Mouse (Mus musculus) erythroblast, embryonic 14.5 days (primary cell): ENCODE data around the gene Rbfox3. TPM values are rescaled to one million over a fixed set of nuclear protein-coding genes. Genes with fewer than 3 reads are reported as not detected.

Source experiments
- H3K27me3 ChIP-seq: 2 replicates; pipeline ENCODE4 v1.6.1; 2012; ENCODE audit warnings: inconsistent platforms; ENCODE audit not compliant: control insufficient read depth
- H3K36me3 ChIP-seq: 2 replicates; pipeline ENCODE4 v1.6.1; 2012; ENCODE audit warnings: mild to moderate bottlenecking, inconsistent platforms; ENCODE audit not compliant: control insufficient read depth
- H3K4me1 ChIP-seq: 2 replicates; pipeline ENCODE4 v1.6.1; 2012; ENCODE audit warnings: inconsistent platforms; ENCODE audit not compliant: control insufficient read depth
- H3K4me3 ChIP-seq: replicated peaks from 2 replicates; pipeline ENCODE3; 2012; ENCODE audit warnings: moderate library complexity, mild to moderate bottlenecking, inconsistent platforms
- H3K9me3 ChIP-seq: 2 replicates; pipeline ENCODE4 v1.6.1; 2012; ENCODE audit warnings: low read length, inconsistent platforms, mixed read lengths; ENCODE audit not compliant: control insufficient read depth
- GATA1 ChIP-seq: IDR thresholded peaks from 2 replicates; pipeline ENCODE4 v1.6.1; 2012; ENCODE audit warnings: low read length, inconsistent platforms, mixed read lengths
- TAL1 ChIP-seq: IDR thresholded peaks from 3 replicates; pipeline ENCODE4 v1.6.1; 2012; ENCODE audit warnings: low read length, inconsistent platforms, mixed read lengths
- polyA plus RNA-seq: library from polyadenylated mRNA; stranded (reverse); fragments of >175 nt; gene quantifications from 2 replicates; pipeline ENCODE4 v1.2.3, GENCODE M21; 2012

The Rbfox3 gene
- polyA plus RNA-seq, 1 experiment = 0.02 TPM

DNA sequence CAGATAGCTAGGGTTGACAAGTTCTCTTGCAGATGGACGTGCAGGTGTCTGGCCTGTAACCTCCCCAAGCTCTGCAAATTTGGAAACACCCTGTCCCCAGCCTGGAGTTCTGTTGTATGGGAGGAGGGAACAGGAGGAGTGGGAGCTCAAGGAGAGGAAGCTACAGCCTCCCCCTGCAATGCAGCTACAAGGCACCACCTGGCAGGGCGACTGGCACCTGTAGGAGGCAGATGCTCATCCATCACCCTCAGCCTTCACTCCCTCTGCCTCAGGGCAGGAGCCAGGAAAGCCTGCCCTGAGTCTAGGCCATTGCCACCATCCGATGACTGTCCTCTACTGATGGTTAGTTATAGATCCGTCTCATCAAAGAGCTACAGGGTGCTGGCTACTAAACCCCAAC lies 226.7 kb downstream of the Rbfox3 start:
- no peaks in the 10 kb centered on the region for H3K9me3 ChIP-seq
- no peaks in the 10 kb centered on the region for H3K4me1 ChIP-seq
- H3K27me3 ChIP-seq = no peaks in the 10 kb centered on the region; the same call in 1 of the 2 replicates
- no peaks in the 10 kb centered on the region for H3K36me3 ChIP-seq
- no peak overlapping the region for H3K4me3 ChIP-seq
- TF ChIP-seq GATA1 (no peak), TAL1 (no peak)

DNA sequence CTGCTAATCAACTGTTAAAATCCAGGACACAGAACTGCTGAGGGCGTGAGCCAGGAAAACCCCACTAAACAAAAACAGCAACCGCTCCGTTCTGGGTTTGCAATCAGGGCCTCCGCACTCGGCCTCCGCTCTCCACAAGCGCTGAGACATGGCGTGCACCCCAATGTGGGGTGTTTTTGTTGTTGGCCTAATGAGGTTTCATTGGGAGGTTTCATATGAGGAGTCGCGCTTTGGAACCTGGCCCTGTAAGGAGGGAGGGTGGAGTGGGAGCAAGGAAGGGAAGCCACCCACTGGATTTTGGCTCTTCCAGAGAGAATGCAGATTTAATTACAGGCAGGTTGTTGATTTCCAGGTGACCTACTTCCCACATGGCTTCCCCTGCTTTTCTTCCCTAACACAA lies 230.7 kb downstream of the Rbfox3 start:
- H3K4me3 ChIP-seq = no peak overlapping the region
- H3K36me3 ChIP-seq = no peaks in the 10 kb centered on the region
- no peaks in the 10 kb centered on the region for H3K9me3 ChIP-seq
- H3K4me1 ChIP-seq = no peaks in the 10 kb centered on the region
- TF ChIP-seq TAL1 (no peak), GATA1 (no peak)
- peaks cover 3% of the 10 kb centered on the region; the same call in 1 of the 2 replicates for H3K27me3 ChIP-seq

DNA sequence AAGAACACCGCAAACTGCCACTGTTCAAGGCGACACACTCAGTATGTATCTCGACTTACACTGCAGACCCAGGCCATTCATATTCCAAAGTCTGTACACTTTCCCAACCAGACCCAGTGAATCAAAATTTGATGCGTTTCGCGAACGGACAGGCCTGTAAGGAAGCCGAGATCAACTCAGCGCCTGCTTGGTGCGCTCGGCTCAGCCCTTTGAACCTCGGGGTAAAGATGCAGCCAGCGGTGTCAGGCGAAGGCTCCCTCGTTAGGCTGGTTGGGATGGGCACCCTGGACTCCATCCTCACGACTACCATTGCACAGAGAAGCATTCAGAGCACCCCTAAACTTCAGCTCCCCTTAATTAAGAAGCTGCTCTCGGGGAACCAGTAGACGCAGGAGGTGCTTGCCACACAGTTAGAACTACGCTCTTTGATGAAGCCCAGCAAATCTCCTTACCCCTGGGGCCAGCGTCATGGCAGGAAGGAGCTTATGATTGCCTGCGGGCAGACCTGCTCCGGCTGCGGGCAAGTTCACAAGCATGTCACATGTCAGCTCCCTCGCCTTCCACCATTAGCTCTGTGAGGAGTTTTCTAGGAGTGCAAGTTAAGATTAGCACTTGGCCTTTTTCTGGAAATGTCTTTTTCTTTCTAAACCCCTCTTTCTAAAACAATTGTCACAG lies 231.5 kb downstream of the Rbfox3 start:
- H3K9me3 ChIP-seq = no peaks in the 10 kb centered on the region
- H3K4me1 ChIP-seq = no peaks in the 10 kb centered on the region
- TF ChIP-seq TAL1 (no peak), GATA1 (no peak)
- H3K4me3 ChIP-seq = no peak overlapping the region
- no peaks in the 10 kb centered on the region for H3K36me3 ChIP-seq
- H3K27me3 ChIP-seq = peaks cover 3% of the 10 kb centered on the region; the same call in 1 of the 2 replicates

DNA sequence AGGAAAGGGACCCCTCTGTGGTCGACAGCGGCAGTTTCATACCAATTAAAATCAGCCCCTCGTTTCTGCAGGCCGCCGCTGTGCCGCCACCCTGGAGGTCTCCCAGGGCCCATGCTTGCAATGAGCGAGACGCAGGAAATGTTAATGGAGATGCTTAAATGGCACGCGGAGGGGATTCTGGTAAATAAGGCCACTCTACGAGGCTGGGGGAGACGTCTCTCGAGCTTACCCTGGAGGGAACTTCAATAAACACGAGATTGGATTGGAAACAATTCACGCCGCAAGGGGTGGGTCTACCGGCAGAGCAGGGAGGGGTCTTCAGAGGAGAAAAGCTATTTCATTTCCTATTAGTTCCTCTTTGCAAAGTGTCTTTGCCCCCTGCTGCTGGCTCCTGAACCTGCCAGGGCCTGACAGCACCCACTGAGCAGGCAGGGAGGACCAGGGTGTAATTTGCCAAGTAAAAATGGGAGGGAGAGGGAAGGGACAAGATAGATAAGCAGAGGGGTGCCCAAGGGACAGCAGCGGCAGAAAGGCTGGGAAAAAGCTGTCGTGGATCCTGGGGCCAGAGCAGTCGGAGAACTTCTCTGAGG lies 232.8 kb downstream of the Rbfox3 start:
- Histone ChIP-seq H3K4me3 (no peak overlapping the region), H3K4me1 (no peaks in the 10 kb centered on the region), H3K9me3 (no peaks in the 10 kb centered on the region), H3K36me3 (no peaks in the 10 kb centered on the region), H3K27me3 (peaks cover 3% of the 10 kb centered on the region; the same call in 1 of the 2 replicates)
- TF ChIP-seq TAL1 (no peak), GATA1 (no peak)

DNA sequence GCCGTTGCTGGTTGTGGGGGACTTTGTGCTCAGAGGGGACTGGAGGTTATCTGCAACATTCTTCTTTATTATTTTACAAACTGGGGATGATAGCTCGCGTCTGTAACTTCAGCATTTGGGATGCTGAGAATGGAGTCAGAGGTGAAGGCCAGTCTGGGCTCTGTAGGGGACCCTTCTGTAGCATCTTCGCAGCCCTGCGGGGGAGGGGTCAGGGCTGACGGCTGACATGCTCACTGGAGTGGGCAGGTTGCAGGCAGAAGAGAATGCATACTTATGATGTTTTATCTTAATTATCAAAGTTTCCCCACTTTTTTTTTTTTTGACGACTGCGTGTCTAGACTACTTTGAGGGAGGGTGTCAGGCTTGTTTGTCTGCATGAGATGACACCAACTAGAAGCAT lies 234.1 kb downstream of the Rbfox3 start:
- Histone ChIP-seq H3K27me3 (peaks cover 3% of the 10 kb centered on the region; the same call in 1 of the 2 replicates), H3K36me3 (no peaks in the 10 kb centered on the region), H3K4me1 (no peaks in the 10 kb centered on the region), H3K9me3 (no peaks in the 10 kb centered on the region), H3K4me3 (no peak overlapping the region)
- TF ChIP-seq TAL1 = no peak
- TF ChIP-seq GATA1 = no peak

DNA sequence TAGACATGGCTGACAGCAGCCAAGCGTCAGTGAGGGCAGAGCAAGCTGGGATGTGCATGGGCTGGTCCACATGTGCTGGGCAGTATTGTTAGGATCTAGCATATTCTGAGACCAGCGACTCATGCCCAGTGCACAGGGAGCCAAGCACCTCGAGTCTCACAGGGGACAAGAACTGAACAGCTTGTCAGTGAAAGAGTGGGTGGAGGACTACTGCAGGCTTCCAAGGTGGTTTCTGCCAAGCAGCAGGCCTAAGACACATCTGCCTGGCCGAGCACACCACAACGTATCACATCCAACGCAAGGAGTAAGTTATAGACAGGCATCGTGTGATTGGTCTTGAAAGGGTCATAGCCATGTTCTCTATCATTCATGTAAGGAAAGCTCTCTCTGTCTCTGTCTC lies 235.0 kb downstream of the Rbfox3 start:
- TF ChIP-seq GATA1 (no peak), TAL1 (no peak)
- Histone ChIP-seq H3K4me1 (no peaks in the 10 kb centered on the region), H3K36me3 (no peaks in the 10 kb centered on the region), H3K9me3 (no peaks in the 10 kb centered on the region), H3K4me3 (no peak overlapping the region), H3K27me3 (peaks cover 3% of the 10 kb centered on the region; the same call in 1 of the 2 replicates)

DNA sequence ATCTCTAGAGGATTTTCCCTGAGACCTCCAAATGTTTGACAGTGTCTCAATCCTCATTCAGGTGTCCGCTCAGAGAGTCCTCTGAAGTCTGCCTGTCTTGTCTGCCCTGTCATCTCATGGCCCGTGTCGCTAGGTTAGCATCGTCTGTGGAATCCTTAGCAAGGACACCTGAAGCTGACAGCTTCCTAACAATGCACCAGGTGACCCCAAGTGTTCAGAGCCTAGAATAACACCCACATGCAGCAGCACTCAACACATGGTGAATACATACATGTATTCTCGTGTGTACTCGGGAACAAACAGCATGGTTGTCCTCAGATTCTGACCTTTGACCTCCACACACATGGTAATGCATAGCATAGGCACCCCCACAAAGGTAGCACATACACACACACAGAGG lies 239.4 kb downstream of the Rbfox3 start:
- H3K9me3 ChIP-seq = no peaks in the 10 kb centered on the region

DNA sequence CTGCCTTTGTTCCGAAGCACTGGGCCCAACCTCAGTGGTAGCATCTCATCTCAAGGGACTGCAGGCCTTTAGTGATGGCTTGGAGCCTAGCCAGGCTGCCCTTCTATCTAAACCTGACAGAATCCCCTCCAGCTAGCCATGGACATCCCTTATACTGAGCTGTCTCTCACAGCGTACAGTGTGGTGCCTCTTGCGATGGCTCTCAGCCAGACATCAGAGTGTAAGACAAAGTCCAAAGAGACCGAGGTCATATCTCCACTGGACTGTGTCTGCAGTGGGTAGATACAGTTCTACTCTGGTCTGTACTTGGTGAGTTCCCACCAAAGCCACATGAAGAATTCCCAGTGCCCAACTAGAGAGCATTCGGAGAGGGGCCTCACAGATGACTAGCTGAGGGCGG lies 240.2 kb downstream of the Rbfox3 start:
- no peak for TF ChIP-seq GATA1
- no peak for TF ChIP-seq TAL1
- Histone ChIP-seq H3K4me3 (no peak overlapping the region), H3K9me3 (no peaks in the 10 kb centered on the region), H3K27me3 (no peaks in the 10 kb centered on the region), H3K36me3 (no peaks in the 10 kb centered on the region), H3K4me1 (no peaks in the 10 kb centered on the region)

More for the DNA sequence above, 239.4 kb downstream of the Rbfox3 start:
- no peaks in the 10 kb centered on the region for H3K4me1 ChIP-seq
- H3K4me3 ChIP-seq = no peak overlapping the region
- TF ChIP-seq TAL1 (no peak), GATA1 (no peak)
- no peaks in the 10 kb centered on the region for H3K36me3 ChIP-seq
- H3K27me3 ChIP-seq = no peaks in the 10 kb centered on the region

DNA sequence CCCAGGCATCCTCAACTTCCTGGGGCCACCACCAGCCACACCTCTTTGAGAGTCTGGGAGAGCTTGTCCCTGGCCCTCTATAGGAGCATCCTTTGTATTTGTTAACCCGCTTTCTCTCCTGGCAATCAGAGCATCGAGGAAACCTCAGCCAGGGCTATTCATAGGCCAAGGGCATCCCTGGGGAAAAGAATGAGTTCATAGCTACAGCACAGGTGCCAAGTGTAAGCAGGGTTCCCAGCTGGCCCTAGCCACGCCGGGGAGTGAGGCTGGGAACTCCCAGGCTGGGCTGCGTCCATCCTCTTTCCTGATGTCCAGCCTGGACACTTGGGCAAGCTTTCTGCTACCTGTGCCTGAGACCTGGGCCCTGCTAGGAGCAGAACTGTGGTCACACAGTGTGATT lies 241.6 kb downstream of the Rbfox3 start:
- Histone ChIP-seq H3K9me3 (no peaks in the 10 kb centered on the region), H3K4me3 (no peak overlapping the region), H3K4me1 (no peaks in the 10 kb centered on the region), H3K27me3 (no peaks in the 10 kb centered on the region), H3K36me3 (no peaks in the 10 kb centered on the region)
- TF ChIP-seq TAL1 = no peak
- TF ChIP-seq GATA1 = no peak
